Mouse (Mus musculus) fibroblast of lung, adult 2 months (primary cell): ENCODE data around the gene Chrm5.

Experiments
- DNase-seq: peaks from one replicate; pipeline ENCODE4 v3.0.0-alpha.2; 2011; ENCODE audit warnings: low read depth

Chrm5 gene

GRCm38 (mm10) chr2:112480669-112481068, at the start of gene Chrm5:
Chrm5 (minus strand) TSS chr2:112480769.
- DNase-seq: no peak

GRCm38 (mm10) chr2:112526933-112527332, 46.4 kb upstream of the Chrm5 start:
- no peak for DNase-seq

- no peak for DNase-seq
Observed at GRCm38 (mm10) chr2:112520526-112521482, 40.2 kb upstream of the Chrm5 start.

GRCm38 (mm10) chr2:112518541-112518940, 38.0 kb upstream of the Chrm5 start:
- no peak for DNase-seq

- no peak for DNase-seq
Observed at GRCm38 (mm10) chr2:112517218-112517617, 36.6 kb upstream of the Chrm5 start.

GRCm38 (mm10) chr2:112516728-112517127, 36.2 kb upstream of the Chrm5 start:
- no peak for DNase-seq

GRCm38 (mm10) chr2:112513036-112513435, 32.5 kb upstream of the Chrm5 start:
- no peak for DNase-seq

GRCm38 (mm10) chr2:112510140-112510539, 29.6 kb upstream of the Chrm5 start:
- DNase-seq: no peak

GRCm38 (mm10) chr2:112507444-112507843, 26.9 kb upstream of the Chrm5 start:
- DNase-seq: no peak

- DNase-seq: no peak
Observed at GRCm38 (mm10) chr2:112506841-112507435, 26.4 kb upstream of the Chrm5 start.

- DNase-seq: no peak
Observed at GRCm38 (mm10) chr2:112503978-112504377, 23.4 kb upstream of the Chrm5 start.

GRCm38 (mm10) chr2:112501209-112501608, 20.6 kb upstream of the Chrm5 start:
- peak; percentile 31 for DNase-seq

GRCm38 (mm10) chr2:112497851-112498250, 17.3 kb upstream of the Chrm5 start:
- no peak for DNase-seq

- DNase-seq: no peak
Observed at GRCm38 (mm10) chr2:112493539-112494260, 13.1 kb upstream of the Chrm5 start.

- peak; percentile 37 for DNase-seq
Observed at GRCm38 (mm10) chr2:112492856-112493538, 12.4 kb upstream of the Chrm5 start, which contains the start of gene Aven. Aven (plus strand) TSS chr2:112492964.

GRCm38 (mm10) chr2:112492431-112492855, 11.9 kb upstream of the Chrm5 start:
- peak; percentile 29 for DNase-seq

- no peak for DNase-seq
Observed at GRCm38 (mm10) chr2:112491629-112492028, 11.1 kb upstream of the Chrm5 start.

GRCm38 (mm10) chr2:112490483-112491196, 10.1 kb upstream of the Chrm5 start:
- no peak for DNase-seq

GRCm38 (mm10) chr2:112484886-112485285, 4.3 kb upstream of the Chrm5 start:
- no peak for DNase-seq

GRCm38 (mm10) chr2:112483334-112483651, 2.7 kb upstream of the Chrm5 start:
- no peak for DNase-seq
